9 mouse cellular contexts compared by ENCODE assay signal in the genomic region with DNA sequence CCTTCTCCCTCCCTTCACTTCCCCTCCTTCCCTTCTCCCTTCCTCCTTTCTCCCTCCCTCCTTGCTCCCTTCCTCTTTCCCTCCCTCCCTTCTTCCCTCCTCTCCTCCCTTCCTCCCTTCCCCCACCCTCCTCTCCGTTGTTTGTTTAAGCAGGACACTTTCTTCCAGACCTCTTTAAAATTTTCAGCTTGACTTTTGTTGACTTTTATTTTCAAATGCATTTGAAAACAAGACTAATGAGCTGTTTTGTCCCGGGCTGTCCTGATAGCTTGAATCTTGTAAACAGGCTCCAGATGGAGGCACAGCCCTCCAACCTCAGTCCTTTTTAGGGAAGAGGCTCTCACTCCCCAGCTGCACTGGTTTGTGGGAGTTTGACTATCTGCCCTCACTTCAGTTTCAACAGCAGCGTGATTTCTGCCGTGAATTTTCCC.
DNase-seq lines count a peak whose midpoint lies in the region; ATAC-seq and TF ChIP-seq lines count a peak whose summit lies in the region.
"Had no signal": no experiment of that assay in that cellular context is flagged by ENCODE, and none has a peak within 500 bp of the region (broad histone marks: within the 10 kb centered on the region; RNA-seq: fewer than 3 reads in every experiment).

No protein-coding gene starts in this region.

- TF ChIP-seq CTCF in lung, postnatal 0 days (IDR thresholded peaks at IDR 0.05), result no peak
- no peak for TF ChIP-seq CTCF in hindbrain, postnatal 0 days (IDR thresholded peaks at IDR 0.05; ENCODE audit: low read depth)

- no peaks in the 10 kb centered on the region for H3K36me3 ChIP-seq in embryonic facial prominence, embryonic 14.5 days (ENCODE audit: control insufficient read depth, insufficient read depth, low read length)
- H3K36me3 ChIP-seq in intestine, embryonic 16.5 days (ENCODE audit: control insufficient read depth, insufficient read depth, low read length), result no peaks in the 10 kb centered on the region
- no peaks in the 10 kb centered on the region for H3K36me3 ChIP-seq in lung, postnatal 0 days (ENCODE audit: insufficient read depth, low read length)
- no peaks in the 10 kb centered on the region for H3K36me3 ChIP-seq in hindbrain, postnatal 0 days (ENCODE audit: insufficient read depth, low read length)

- peak; percentile 9 for DNase-seq in embryo, embryonic 10 days (ENCODE audit: low spot score)
- DNase-seq in embryo, embryonic 10.5 days (ENCODE audit: low spot score), result no peak
- DNase-seq in embryonic facial prominence, embryonic 14.5 days (ENCODE audit: low spot score), result no peak
- peak; percentile 93 for DNase-seq in lung, postnatal 0 days (ENCODE audit: low spot score)
- DNase-seq in left cerebral cortex, adult 11 months (ENCODE audit: low spot score), result no peak
- no peak for DNase-seq in cerebellum, postnatal 25 days
- DNase-seq in hindbrain, postnatal 0 days (ENCODE audit: low spot score), result no peak

- 18% methylated on average over 4 of the region's 4 CpGs for WGBS in embryonic facial prominence, embryonic 14.5 days
- 16% methylated on average over 4 of the region's 4 CpGs for whole genome bisulfite sequencing in intestine, embryonic 16.5 days
- whole genome bisulfite sequencing in lung, postnatal 0 days, result 10% methylated on average over 4 of the region's 4 CpGs
- 31% methylated on average over 4 of the region's 4 CpGs for WGBS in hindbrain, postnatal 0 days

- no peaks in the 10 kb centered on the region; the same call in 1 of the 2 replicates for H3K4me1 ChIP-seq in embryonic facial prominence, embryonic 14.5 days (ENCODE audit: control insufficient read depth, insufficient read depth, low read length)
- H3K4me1 ChIP-seq in intestine, embryonic 16.5 days (ENCODE audit: control insufficient read depth, insufficient read depth, low read length), result peaks cover 11% of the 10 kb centered on the region
- no peaks in the 10 kb centered on the region; the same call in 1 of the 2 replicates for H3K4me1 ChIP-seq in lung, postnatal 0 days (ENCODE audit: insufficient read depth, low read depth, low read length)
- H3K4me1 ChIP-seq in hindbrain, postnatal 0 days (ENCODE audit: insufficient read depth, low read length), result no peaks in the 10 kb centered on the region

- H3K4me3 ChIP-seq in embryonic facial prominence, embryonic 14.5 days (ENCODE audit: low read depth, low read length), result no peak overlapping the region
- H3K4me3 ChIP-seq in intestine, embryonic 16.5 days (ENCODE audit: low read length), result no peak overlapping the region
- no peak overlapping the region for H3K4me3 ChIP-seq in lung, postnatal 0 days (ENCODE audit: low read depth, low read length)
- no peak overlapping the region for H3K4me3 ChIP-seq in hindbrain, postnatal 0 days (ENCODE audit: low read length)

- peak overlapping the region; percentile 52 for H3K27ac ChIP-seq in embryonic facial prominence, embryonic 14.5 days (replicated peaks; ENCODE audit: low read depth, low read length)
- peak overlapping the region; percentile 78 for H3K27ac ChIP-seq in intestine, embryonic 16.5 days (ENCODE audit: low read length)
- peak overlapping the region; percentile 76; the same call in 1 of the 2 replicates for H3K27ac ChIP-seq in lung, postnatal 0 days (ENCODE audit: low read length)
- H3K27ac ChIP-seq in hindbrain, postnatal 0 days, result no peak overlapping the region
- H3K27ac ChIP-seq: macrophage had no signal

- peak; percentile 75; the same call in 1 of the 2 replicates for TF ChIP-seq EP300 in lung, postnatal 0 days (IDR thresholded peaks at IDR 0.05)

- H3K27me3 ChIP-seq in embryonic facial prominence, embryonic 14.5 days (replicated peaks; ENCODE audit: control insufficient read depth, insufficient read depth, low read length), result no peaks in the 10 kb centered on the region
- H3K27me3 ChIP-seq in intestine, embryonic 16.5 days (replicated peaks; ENCODE audit: control insufficient read depth, insufficient read depth, low read length), result no peaks in the 10 kb centered on the region
- H3K27me3 ChIP-seq in lung, postnatal 0 days (replicated peaks; ENCODE audit: insufficient read depth, low read length), result no peaks in the 10 kb centered on the region
- no peaks in the 10 kb centered on the region for H3K27me3 ChIP-seq in hindbrain, postnatal 0 days (ENCODE audit: insufficient read depth, low read length)

- no peak overlapping the region for H3K4me2 ChIP-seq in embryonic facial prominence, embryonic 14.5 days (ENCODE audit: low read depth, low read length)
- H3K4me2 ChIP-seq in intestine, embryonic 16.5 days (ENCODE audit: low read depth, low read length), result no peak overlapping the region
- no peak overlapping the region for H3K4me2 ChIP-seq in lung, postnatal 0 days (replicated peaks; ENCODE audit: low read depth, low read length)
- H3K4me2 ChIP-seq in hindbrain, postnatal 0 days (ENCODE audit: low read depth, low read length), result no peak overlapping the region

- peak overlapping the region; percentile 22; the same call in 1 of the 2 replicates for H3K9ac ChIP-seq in embryonic facial prominence, embryonic 14.5 days (ENCODE audit: low read depth, low read length)
- H3K9ac ChIP-seq in intestine, embryonic 16.5 days (ENCODE audit: low read depth, low read length), result no peak overlapping the region
- no peak overlapping the region for H3K9ac ChIP-seq in lung, postnatal 0 days (replicated peaks; ENCODE audit: low read depth)
- no peak overlapping the region for H3K9ac ChIP-seq in hindbrain, postnatal 0 days (replicated peaks; ENCODE audit: low read length)

- H3K9me3 ChIP-seq in embryonic facial prominence, embryonic 14.5 days (ENCODE audit: control insufficient read depth, low read length), result no peaks in the 10 kb centered on the region
- no peaks in the 10 kb centered on the region for H3K9me3 ChIP-seq in intestine, embryonic 16.5 days (ENCODE audit: control insufficient read depth, low read length)
- no peaks in the 10 kb centered on the region for H3K9me3 ChIP-seq in lung, postnatal 0 days (ENCODE audit: low read length)
- H3K9me3 ChIP-seq in hindbrain, postnatal 0 days (ENCODE audit: low read length), result no peaks in the 10 kb centered on the region

- no peak for ATAC-seq in embryonic facial prominence, embryonic 14.5 days (ENCODE audit: low read depth)
- peak; percentile 63 for ATAC-seq in intestine, embryonic 16.5 days
- ATAC-seq in lung, postnatal 0 days, result peak; percentile 94
- ATAC-seq in hindbrain, postnatal 0 days, result no peak

Comparison
In these comparisons a context has a peak if more than half of its experiments do, and no peak if none do; other contexts are left out.
1. DNase-seq: peak in embryo, embryonic 10 days (single experiment) and lung, postnatal 0 days (single experiment); none in embryo, embryonic 10.5 days (single experiment), embryonic facial prominence, embryonic 14.5 days (single experiment), left cerebral cortex, adult 11 months (single experiment), cerebellum, postnatal 25 days (0 of 2) and hindbrain, postnatal 0 days (single experiment).
2. ATAC-seq: peak in intestine, embryonic 16.5 days (single experiment) and lung, postnatal 0 days (single experiment); none in embryonic facial prominence, embryonic 14.5 days (single experiment) and hindbrain, postnatal 0 days (single experiment).